Mouse (Mus musculus) heart, embryonic 15.5 days (tissue): ENCODE results near the gene Nudt17. TPM values are rescaled to one million over a fixed set of nuclear protein-coding genes. Genes with fewer than 3 reads are reported as not detected.

Experiments
- ATAC-seq: fragments of 200-750 bp; cut with Nextera tagmentation; replicated peaks from 2 replicates; pipeline ENCODE4 v1.8.0; 2017; ENCODE audit warnings: low read depth, moderate TSS enrichment; ENCODE audit not compliant: insufficient number of reproducible peaks, insufficient read depth, low FRiP score
- H3K27ac ChIP-seq: fragments of 300-500 bp; sonication (generic); 2 replicates; pipeline ENCODE4 v1.5.1; 2015; ENCODE audit warnings: mild to moderate bottlenecking, inconsistent platforms
- H3K27me3 ChIP-seq: fragments of 300-500 bp; sonication (generic); 2 replicates; pipeline ENCODE4 v1.6.1; 2015; ENCODE audit warnings: inconsistent platforms
- H3K36me3 ChIP-seq: fragments of 300-500 bp; sonication (generic); 2 replicates; pipeline ENCODE4 v1.6.1; 2015; ENCODE audit warnings: mild to moderate bottlenecking, inconsistent platforms
- H3K4me1 ChIP-seq: fragments of 300-500 bp; sonication (generic); replicated peaks from 2 replicates; pipeline ENCODE4 v1.6.1; 2015; ENCODE audit warnings: inconsistent platforms
- H3K4me2 ChIP-seq: fragments of 300-500 bp; sonication (generic); 2 replicates; pipeline ENCODE4 v1.6.1; 2015; ENCODE audit warnings: inconsistent platforms, mild to moderate bottlenecking, moderate library complexity
- H3K4me3 ChIP-seq: fragments of 300-500 bp; sonication (generic); 2 replicates; pipeline ENCODE4 v1.5.1; 2015; ENCODE audit warnings: mild to moderate bottlenecking, inconsistent platforms
- H3K9ac ChIP-seq: fragments of 300-500 bp; sonication (generic); 2 replicates; pipeline ENCODE4 v1.6.1; 2015; ENCODE audit warnings: mild to moderate bottlenecking, inconsistent platforms
- H3K9me3 ChIP-seq: fragments of 300-500 bp; sonication (generic); replicated peaks from 2 replicates; pipeline ENCODE4 v1.6.1; 2016; ENCODE audit warnings: inconsistent platforms
- WGBS: fragments of 180-500 bp; shearing (Covaris S2); methylation state at CpG from one replicate; pipeline ENCODE4 v1.1.7; 2015; ENCODE audit warnings: mixed read lengths; 5-methylcytosine and 5-hydroxymethylcytosine counted together
- polyA plus RNA-seq: library from polyadenylated mRNA; unstranded; fragments of >200 nt; fragmentation: Nextera tagmentation; extraction: Ambion mirVana; gene quantifications from 2 replicates; pipeline ENCODE4 v1.2.1, GENCODE M21; 2015

Nudt17 gene
- polyA plus RNA-seq, 1 experiment from 2014 or later, result 6.6 TPM

- Histone ChIP-seq H3K4me1 (peaks cover 8% of the 10 kb centered on the region), H3K4me2 (peak overlapping the region; percentile 60), H3K36me3 (no peaks in the 10 kb centered on the region), H3K27ac (no peak overlapping the region), H3K9ac (0 out of 2 replicates have a peak overlapping the region, but pooled peaks have one; percentile 20), H3K4me3 (peak overlapping the region; percentile 38), H3K27me3 (peaks cover 46% of the 10 kb centered on the region), H3K9me3 (no peaks in the 10 kb centered on the region)
- no peak for ATAC-seq
- WGBS, result 39% methylated on average over 17 of the region's 17 CpGs
Measured at GRCm38 (mm10) chr3:96684151-96684821, 24.1 kb downstream of the Nudt17 start.

GRCm38 (mm10) chr3:96683496-96683895 lies 24.9 kb downstream of the Nudt17 start:
- Histone ChIP-seq H3K4me1 (peaks cover 8% of the 10 kb centered on the region), H3K4me3 (no peak overlapping the region), H3K27ac (no peak overlapping the region), H3K27me3 (peaks cover 51% of the 10 kb centered on the region), H3K4me2 (no peak overlapping the region), H3K36me3 (no peaks in the 10 kb centered on the region), H3K9ac (no peak overlapping the region), H3K9me3 (no peaks in the 10 kb centered on the region)
- ATAC-seq, result no peak
- WGBS, result 82% methylated on average over 3 of the region's 3 CpGs

GRCm38 (mm10) chr3:96680269-96680956 lies 27.9 kb downstream of the Nudt17 start:
- no peak for ATAC-seq
- Histone ChIP-seq H3K4me2 (no peak overlapping the region), H3K27me3 (peaks cover 47% of the 10 kb centered on the region), H3K4me3 (no peak overlapping the region), H3K36me3 (no peaks in the 10 kb centered on the region), H3K9me3 (no peaks in the 10 kb centered on the region), H3K9ac (no peak overlapping the region), H3K27ac (no peak overlapping the region), H3K4me1 (peaks cover 8% of the 10 kb centered on the region)
- 24% methylated on average over 12 of the region's 12 CpGs for WGBS

- Histone ChIP-seq H3K9me3 (no peaks in the 10 kb centered on the region), H3K4me1 (no peaks in the 10 kb centered on the region), H3K36me3 (no peaks in the 10 kb centered on the region), H3K9ac (no peak overlapping the region), H3K4me3 (no peak overlapping the region), H3K4me2 (no peak overlapping the region), H3K27ac (no peak overlapping the region), H3K27me3 (peaks cover 41% of the 10 kb centered on the region)
- WGBS, result 22% methylated on average over 5 of the region's 5 CpGs
- no peak for ATAC-seq
Measured at GRCm38 (mm10) chr3:96679159-96679674, 29.1 kb downstream of the Nudt17 start.

DNA sequence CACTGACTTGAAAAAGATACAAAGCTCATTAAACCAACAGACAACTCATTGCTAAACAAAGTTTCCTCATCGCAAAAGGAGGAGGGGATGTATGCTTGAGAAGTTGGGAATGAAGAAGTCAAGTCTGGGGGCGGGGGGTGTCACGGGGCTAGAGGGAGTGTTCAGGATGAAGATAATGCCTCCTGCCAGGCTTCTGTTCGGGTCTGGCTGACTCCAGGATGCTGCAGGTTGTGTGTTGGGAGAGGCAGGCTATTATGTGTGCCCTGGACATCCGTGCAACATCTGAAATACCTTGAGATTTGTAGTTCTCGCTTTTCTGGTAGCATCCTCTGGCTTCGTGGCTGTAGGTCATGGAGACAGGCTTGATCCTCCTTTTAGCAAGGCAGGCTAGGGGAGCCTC lies 29.9 kb downstream of the Nudt17 start:
- Histone ChIP-seq H3K4me3 (no peak overlapping the region), H3K9ac (no peak overlapping the region), H3K27me3 (peaks cover 34% of the 10 kb centered on the region), H3K9me3 (no peaks in the 10 kb centered on the region), H3K4me2 (no peak overlapping the region), H3K36me3 (no peaks in the 10 kb centered on the region), H3K4me1 (no peaks in the 10 kb centered on the region), H3K27ac (no peak overlapping the region)
- WGBS, result 64% methylated on average over 7 of the region's 7 CpGs
- ATAC-seq, result no peak

GRCm38 (mm10) chr3:96675690-96676089 lies 32.7 kb downstream of the Nudt17 start:
- no peak overlapping the region for H3K9ac ChIP-seq
- no peaks in the 10 kb centered on the region for H3K36me3 ChIP-seq
- H3K4me1 ChIP-seq, result peaks cover under 1% of the 10 kb centered on the region
- peaks cover 19% of the 10 kb centered on the region for H3K27me3 ChIP-seq
- H3K4me3 ChIP-seq, result no peak overlapping the region
- H3K4me2 ChIP-seq, result no peak overlapping the region
- ATAC-seq, result no peak
- 62% methylated on average over 3 of the region's 3 CpGs for WGBS
- no peaks in the 10 kb centered on the region for H3K9me3 ChIP-seq
- H3K27ac ChIP-seq, result no peak overlapping the region

- Histone ChIP-seq H3K9ac (no peak overlapping the region), H3K36me3 (no peaks in the 10 kb centered on the region), H3K4me3 (no peak overlapping the region), H3K27ac (no peak overlapping the region), H3K4me1 (peaks cover 5% of the 10 kb centered on the region), H3K27me3 (peaks cover 14% of the 10 kb centered on the region), H3K9me3 (no peaks in the 10 kb centered on the region), H3K4me2 (no peak overlapping the region)
- ATAC-seq, result no peak
- WGBS, result 76% methylated on average over 3 of the region's 3 CpGs
Measured at GRCm38 (mm10) chr3:96675171-96675570, 33.2 kb downstream of the Nudt17 start.

- Histone ChIP-seq H3K4me2 (no peak overlapping the region), H3K36me3 (no peaks in the 10 kb centered on the region), H3K4me3 (no peak overlapping the region), H3K27me3 (peaks cover 8% of the 10 kb centered on the region), H3K9ac (no peak overlapping the region), H3K4me1 (peaks cover 6% of the 10 kb centered on the region), H3K27ac (no peak overlapping the region), H3K9me3 (no peaks in the 10 kb centered on the region)
- no peak for ATAC-seq
- WGBS, result 61% methylated on average over 8 of the region's 8 CpGs
Measured at GRCm38 (mm10) chr3:96674442-96674841, 33.9 kb downstream of the Nudt17 start.

DNA sequence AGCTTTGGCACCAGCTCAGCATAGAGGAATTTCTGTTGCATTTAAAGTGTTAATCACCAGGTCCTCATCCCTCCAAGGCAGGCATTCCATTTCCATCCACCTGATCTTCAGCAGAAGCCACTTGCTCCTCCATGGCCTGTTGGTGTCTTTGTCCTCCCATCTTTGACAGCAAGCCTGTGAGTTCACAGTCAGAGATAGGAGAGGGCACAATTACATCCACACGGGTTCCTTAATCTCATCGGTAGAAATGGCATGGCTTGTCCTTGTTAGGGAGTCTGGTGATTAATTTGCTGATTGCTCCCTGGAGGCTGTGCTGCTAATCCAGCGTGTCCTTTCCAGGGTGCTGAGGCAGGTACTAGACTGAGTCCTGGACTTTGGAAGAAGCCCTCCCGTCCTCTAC lies 34.8 kb downstream of the Nudt17 start:
- H3K9me3 ChIP-seq, result no peaks in the 10 kb centered on the region
- 66% methylated on average over 4 of the region's 4 CpGs for WGBS

DNA sequence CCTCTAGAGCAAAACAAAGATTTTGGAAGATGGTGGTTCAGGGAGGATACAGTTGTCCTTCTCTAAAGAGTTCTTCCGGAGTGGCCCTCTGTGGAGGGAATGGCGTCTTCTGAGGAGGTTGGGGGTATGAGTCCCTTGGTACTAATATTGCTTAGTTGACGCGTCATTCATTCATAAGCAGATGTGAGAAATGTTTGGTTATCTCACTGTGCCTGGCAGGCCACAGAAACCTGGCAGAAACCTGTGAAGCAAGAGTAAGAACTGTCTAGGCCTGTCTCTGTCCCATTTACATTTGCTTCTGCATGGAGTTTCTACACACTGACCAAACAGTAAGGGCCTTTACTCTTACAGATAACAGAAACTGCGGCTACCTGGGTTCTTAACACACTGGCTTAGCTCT lies 36.8 kb downstream of the Nudt17 start:
- WGBS, result 91% methylated on average over 5 of the region's 5 CpGs
- Histone ChIP-seq H3K27me3 (no peaks in the 10 kb centered on the region), H3K9me3 (no peaks in the 10 kb centered on the region), H3K4me1 (peaks cover 6% of the 10 kb centered on the region), H3K27ac (no peak overlapping the region), H3K4me2 (no peak overlapping the region), H3K4me3 (no peak overlapping the region), H3K9ac (no peak overlapping the region), H3K36me3 (no peaks in the 10 kb centered on the region)
- ATAC-seq, result no peak

More for the DNA sequence above, 34.8 kb downstream of the Nudt17 start:
- no peak overlapping the region for H3K9ac ChIP-seq
- no peak overlapping the region for H3K4me2 ChIP-seq
- peaks cover 6% of the 10 kb centered on the region for H3K4me1 ChIP-seq
- no peaks in the 10 kb centered on the region for H3K36me3 ChIP-seq
- H3K4me3 ChIP-seq, result no peak overlapping the region
- no peak for ATAC-seq
- peaks cover 1% of the 10 kb centered on the region; the same call in 1 of the 2 replicates for H3K27me3 ChIP-seq
- no peak overlapping the region for H3K27ac ChIP-seq

GRCm38 (mm10) chr3:96669727-96670468 lies 38.5 kb downstream of the Nudt17 start, which contains the start of gene Ankrd35:
Gene Ankrd35 (plus strand): TSS chr3:96670131.
- 5% methylated on average over 35 of the region's 35 CpGs for WGBS
- peak within 1 kb of the TSS; percentile 48 for H3K4me3 ChIP-seq
- peaks cover 6% of the 10 kb centered on the region for H3K4me1 ChIP-seq
- H3K27ac ChIP-seq, result no peak within 1 kb of the TSS
- peak within 1 kb of the TSS; percentile 82 for H3K4me2 ChIP-seq
- peak within 1 kb of the TSS; percentile 10; the same call in 1 of the 2 replicates for H3K9ac ChIP-seq
- H3K27me3 ChIP-seq, result no peaks in the 10 kb centered on the region
- peak; percentile 93 for ATAC-seq
- no peaks in the 10 kb centered on the region for H3K36me3 ChIP-seq
- no peaks in the 10 kb centered on the region for H3K9me3 ChIP-seq
